Mouse (Mus musculus) MEL (cell line): ENCODE data around the gene Rnase12. TPM values are rescaled to one million over a fixed set of nuclear protein-coding genes. Genes with fewer than 3 reads are reported as not detected.

Experiments
- DNase-seq: peaks from one replicate; pipeline ENCODE4 v3.0.0; 2011; ENCODE audit warnings: low read depth, low spot score
- H3K27ac ChIP-seq: 2 replicates; pipeline ENCODE4 v1.5.1; 2012; ENCODE audit warnings: low read depth, mild to moderate bottlenecking, control low read depth, low read length, moderate library complexity; ENCODE audit not compliant: control insufficient read depth
- H3K27me3 ChIP-seq, 2 experiments: fragments of 150-350 bp in 1 of 2; sonication (generic) in 1 of 2; 2 replicates each; pipeline ENCODE4 v1.6.1; 2012; ENCODE audit warnings: low read length in 2 of 2, mild to moderate bottlenecking in 2 of 2, improper control_type of control experiment in 1 of 2, moderate library complexity in 1 of 2; ENCODE audit not compliant: insufficient read depth in 2 of 2, control insufficient read depth in 1 of 2
- H3K36me3 ChIP-seq, 2 experiments: 2 replicates each; pipeline ENCODE4 v1.6.1; 2012 to 2014; ENCODE audit warnings: low read length in 2 of 2, improper control_type of control experiment in 1 of 2, inconsistent platforms in 1 of 2, mild to moderate bottlenecking in 1 of 2; ENCODE audit not compliant: insufficient read depth in 2 of 2, control insufficient read depth in 1 of 2
- H3K4me1 ChIP-seq, 2 experiments: fragments of 150-350 bp in 1 of 2; sonication (generic) in 1 of 2; 2 replicates each; pipeline ENCODE4 v1.6.1; 2012; ENCODE audit warnings: low read length in 2 of 2, improper control_type of control experiment in 1 of 2, mild to moderate bottlenecking in 1 of 2; ENCODE audit not compliant: insufficient read depth in 2 of 2, control insufficient read depth in 1 of 2
- H3K4me3 ChIP-seq, 2 experiments: fragments of 150-350 bp in 1 of 2; sonication (generic) in 1 of 2; 2 replicates each; pipeline ENCODE4 v1.5.1; 2012; ENCODE audit warnings: low read depth in 2 of 2, low read length in 2 of 2, mild to moderate bottlenecking in 2 of 2, moderate library complexity in 2 of 2, control low read depth in 1 of 2, improper control_type of control experiment in 1 of 2; ENCODE audit not compliant: control insufficient read depth in 1 of 2, insufficient read depth in 1 of 2
- H3K79me2 ChIP-seq: 2 replicates; pipeline ENCODE4 v1.6.1; 2012; ENCODE audit warnings: mild to moderate bottlenecking, low read length, moderate library complexity; ENCODE audit not compliant: control insufficient read depth, poor library complexity, insufficient read depth
- H3K9ac ChIP-seq: 2 replicates; pipeline ENCODE4 v1.6.1; 2012; ENCODE audit warnings: low read depth, mild to moderate bottlenecking, control low read depth, low read length, moderate library complexity; ENCODE audit not compliant: control insufficient read depth, poor library complexity, severe bottlenecking
- H3K9me3 ChIP-seq: fragments of 150-350 bp; sonication (generic); replicated peaks from 2 replicates; pipeline ENCODE4 v1.6.1; 2012; ENCODE audit warnings: mild to moderate bottlenecking, low read length, improper control_type of control experiment, moderate library complexity; ENCODE audit not compliant: insufficient read depth
- CHD2 ChIP-seq: IDR thresholded peaks from 2 replicates; pipeline ENCODE4 v1.6.1; 2011; ENCODE audit warnings: low read length, improper control_type of control experiment
- GABPA ChIP-seq: IDR thresholded peaks from 2 replicates; pipeline ENCODE4 v1.6.1; 2012; ENCODE audit warnings: low read depth, mild to moderate bottlenecking, inconsistent platforms, low read length, improper control_type of control experiment, moderate library complexity
- JUND ChIP-seq: IDR thresholded peaks from 2 replicates; pipeline ENCODE4 v1.6.1; 2011; ENCODE audit warnings: low read depth, mild to moderate bottlenecking, improper control_type of control experiment, low read length
- MAFK ChIP-seq: IDR thresholded peaks from 2 replicates; pipeline ENCODE4 v1.6.1; 2011; ENCODE audit warnings: low read depth, mild to moderate bottlenecking, low read length, improper control_type of control experiment, borderline replicate concordance
- MAX ChIP-seq: IDR thresholded peaks from 2 replicates; pipeline ENCODE4 v1.6.1; 2011; ENCODE audit warnings: low read length, improper control_type of control experiment
- MAZ ChIP-seq: IDR thresholded peaks from 2 replicates; pipeline ENCODE4 v1.6.1; 2012; ENCODE audit warnings: low read depth, mild to moderate bottlenecking, inconsistent platforms, low read length, improper control_type of control experiment
- MYB ChIP-seq: IDR thresholded peaks from 2 replicates; pipeline ENCODE4 v1.6.1; 2011; ENCODE audit warnings: mild to moderate bottlenecking, low read depth, low read length, improper control_type of control experiment
- SIN3A ChIP-seq: IDR thresholded peaks from 2 replicates; pipeline ENCODE4 v1.6.1; 2012; ENCODE audit warnings: low read length, improper control_type of control experiment, inconsistent platforms
- TBP ChIP-seq: IDR thresholded peaks from 2 replicates; pipeline ENCODE4 v1.8.0; 2011; ENCODE audit warnings: low read depth, low read length, improper control_type of control experiment
- TCF12 ChIP-seq: IDR thresholded peaks from 2 replicates; pipeline ENCODE4 v1.6.1; 2014; ENCODE audit warnings: low read depth, mild to moderate bottlenecking, inconsistent platforms, low read length, improper control_type of control experiment, moderate library complexity
- UBTF ChIP-seq: IDR thresholded peaks from 2 replicates; pipeline ENCODE4 v1.6.1; 2012; ENCODE audit warnings: low read depth, mild to moderate bottlenecking, inconsistent platforms, low read length, improper control_type of control experiment, moderate library complexity, borderline replicate concordance; ENCODE audit not compliant: insufficient read depth
- USF1 ChIP-seq: IDR thresholded peaks from 2 replicates; pipeline ENCODE4 v1.6.1; 2014; ENCODE audit warnings: low read depth, mild to moderate bottlenecking, inconsistent platforms, low read length, improper control_type of control experiment, moderate library complexity
- polyA plus RNA-seq, 2 experiments: library from polyadenylated mRNA; stranded (reverse) in 1 of 2; unstranded in 1 of 2; fragments of >175 nt in 1 of 2; fragments of >200 nt in 1 of 2; gene quantifications; 2 replicates each; pipeline versions ENCODE4 v1.2.1 to v1.2.4; 2012; ENCODE audit warnings: low replicate concordance in 2 of 2, low read depth in 1 of 2; ENCODE audit not compliant: insufficient read length in 2 of 2, insufficient read depth in 1 of 2, missing spikeins in 1 of 2
- total RNA-seq: library from RNA; depleted of rRNA; stranded (reverse); fragments of 300-350 nt; gene quantifications from 2 replicates; pipeline ENCODE4 v1.2.3, GENCODE M21; 2012

The Rnase12 gene
- total and polyA plus RNA-seq, 3 experiments = not detected

- Histone ChIP-seq H3K79me2 (no peaks in the 10 kb centered on the region), H3K36me3 (peaks cover 0 to 2% of the 10 kb centered on the region in 2 experiments; a peak in 1 of 4 replicates), H3K27ac (peak overlapping the region; percentile 45), H3K9me3 (no peaks in the 10 kb centered on the region), H3K4me3 (peak overlapping the region; percentile 55 to 65), H3K27me3 (no peaks in the 10 kb centered on the region; a peak in 1 of 4 replicates), H3K4me1 (peaks cover 0 to 7% of the 10 kb centered on the region in 2 experiments; a peak in 2 of 4 replicates), H3K9ac (peak overlapping the region; percentile 32)
- TF ChIP-seq GABPA (no peak), MAFK (no peak), MAZ (no peak), TCF12 (no peak), CHD2 (no peak), MYB (no peak)
- peak; percentile 66 for DNase-seq
Measured at GRCm38 (mm10) chr14:51085086-51085485, 27.6 kb upstream of the Rnase12 start.

DNA sequence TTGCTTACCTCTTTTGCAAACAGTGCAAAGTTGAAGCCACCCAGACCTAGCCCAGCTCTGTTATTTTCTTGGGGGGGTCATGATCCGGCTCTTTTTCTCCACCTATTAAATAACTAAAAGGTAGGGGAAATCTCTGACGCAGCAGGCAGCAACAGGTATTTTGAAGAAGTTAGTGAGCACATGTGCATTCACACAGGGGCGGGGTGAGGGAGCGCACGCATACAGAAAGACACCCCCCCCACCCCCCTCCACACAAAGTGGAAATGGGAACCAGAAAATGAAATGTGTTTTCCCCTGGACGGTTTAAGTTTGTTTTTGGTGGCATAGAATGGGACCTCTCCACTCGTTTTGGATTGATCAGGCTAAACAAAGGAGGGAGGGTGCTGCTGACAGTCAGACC, 26.3 kb upstream of the Rnase12 start:
- Histone ChIP-seq H3K9ac (peak overlapping the region; percentile 50), H3K4me3 (peak overlapping the region; percentile 55 to 65), H3K27me3 (no peaks in the 10 kb centered on the region; a peak in 1 of 4 replicates), H3K36me3 (peaks cover 0 to 2% of the 10 kb centered on the region in 2 experiments; a peak in 1 of 4 replicates), H3K9me3 (no peaks in the 10 kb centered on the region), H3K4me1 (peaks cover 0 to 7% of the 10 kb centered on the region in 2 experiments; a peak in 2 of 4 replicates), H3K79me2 (no peaks in the 10 kb centered on the region), H3K27ac (peak overlapping the region; percentile 30)
- no peak for TF ChIP-seq USF1
- TF ChIP-seq JUND = no peak
- no peak for TF ChIP-seq MYB
- no peak for TF ChIP-seq SIN3A
- no peak for TF ChIP-seq MAX
- DNase-seq = peak; percentile 81

GRCm38 (mm10) chr14:51082599-51083581, 25.4 kb upstream of the Rnase12 start:
- H3K4me1 ChIP-seq = peaks cover 0 to 7% of the 10 kb centered on the region in 2 experiments; a peak in 2 of 4 replicates
- peaks cover 0 to 2% of the 10 kb centered on the region in 2 experiments; a peak in 1 of 4 replicates for H3K36me3 ChIP-seq
- H3K4me3 ChIP-seq = peak overlapping the region; percentile 55 to 65
- peak overlapping the region; percentile 37 for H3K9ac ChIP-seq
- no peaks in the 10 kb centered on the region; a peak in 1 of 4 replicates for H3K27me3 ChIP-seq
- TF ChIP-seq TBP = peak; percentile 99
- no peak for TF ChIP-seq UBTF
- TF ChIP-seq, all 39 proteins: peak for 1
- no peaks in the 10 kb centered on the region for H3K9me3 ChIP-seq
- peak; percentile 83 for DNase-seq
- H3K27ac ChIP-seq = no peak overlapping the region
- H3K79me2 ChIP-seq = no peaks in the 10 kb centered on the region
